Mouse (Mus musculus): ENCODE data around the gene Obp2a. TPM values are rescaled to one million over a fixed set of nuclear protein-coding genes. Genes with fewer than 3 reads are reported as not detected.
"Not testable (repeated sequence)": the region's sequence is repeated elsewhere in the genome, so short reads cannot be mapped to it uniquely, and the experiment has no call there.

The Obp2a gene
- polyA plus RNA-seq, 1 experiment from 2014 or later = not detected

DNA sequence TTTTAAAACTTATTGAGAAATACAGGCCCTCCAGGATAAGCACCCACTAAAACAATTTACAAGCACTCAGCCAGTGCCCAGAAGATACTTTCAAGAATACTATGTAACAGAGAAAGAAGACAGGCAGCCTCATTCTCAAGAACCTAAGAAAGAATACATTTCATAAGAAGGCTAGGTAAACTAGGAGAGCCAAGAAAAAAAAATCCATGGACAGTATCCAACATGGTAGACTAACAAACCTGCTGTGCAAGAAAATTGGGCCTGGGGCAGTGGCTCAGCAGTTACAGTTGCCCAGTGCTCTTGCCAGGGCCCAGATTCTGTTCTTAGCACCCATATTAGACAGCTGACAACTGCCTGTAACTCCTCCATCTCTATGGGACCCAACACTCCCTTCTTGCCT is 17.4 kb downstream of the Obp2a start:
- ATAC-seq = no peak
- H3K4me2 ChIP-seq = no peak overlapping the region
- no peaks in the 10 kb centered on the region for H3K9me3 ChIP-seq (replicated peaks)
- no peak overlapping the region for H3K4me3 ChIP-seq
- H3K27me3 ChIP-seq = no peaks in the 10 kb centered on the region
- H3K9ac ChIP-seq = no peak overlapping the region
- no peak overlapping the region for H3K27ac ChIP-seq
- H3K4me1 ChIP-seq = no peaks in the 10 kb centered on the region
- H3K36me3 ChIP-seq (ENCODE audit: poor library complexity, severe bottlenecking) = no peaks in the 10 kb centered on the region

DNA sequence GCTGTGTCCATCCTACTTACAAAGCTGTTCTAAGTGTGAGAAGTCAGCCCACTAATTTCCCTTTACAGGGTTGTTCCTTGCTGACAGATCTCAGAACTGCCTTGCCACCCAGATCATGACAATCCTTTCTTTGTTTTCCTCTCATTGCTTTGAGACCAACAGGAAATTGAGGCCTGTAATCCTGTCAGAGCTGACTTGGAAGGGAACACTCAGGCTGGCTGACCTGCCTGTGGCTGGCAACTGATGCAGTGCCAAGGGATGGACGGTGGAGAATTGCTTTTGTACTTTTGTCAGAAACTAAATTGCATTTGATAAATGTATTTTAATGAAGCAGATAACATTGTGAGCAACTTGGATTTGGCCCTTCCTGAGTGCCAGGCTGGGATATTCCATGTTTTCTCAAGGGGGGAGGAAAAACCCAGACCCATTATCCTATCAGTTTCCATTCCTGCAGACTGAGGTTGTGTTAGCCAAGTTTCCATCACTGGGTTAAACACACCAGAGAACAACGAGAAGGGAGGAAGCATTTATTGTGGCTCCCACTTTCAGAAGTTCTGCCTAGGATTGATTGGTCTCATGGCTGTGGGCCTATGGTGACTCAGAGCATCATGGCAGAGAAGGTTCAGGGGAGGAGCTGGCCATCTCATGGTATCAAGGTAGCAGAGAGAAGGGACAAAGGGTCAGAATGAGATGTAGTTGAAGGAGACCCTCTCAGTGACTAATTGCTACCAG is 33.5 kb downstream of the Obp2a start:
- 70% methylated on average over 2 of the region's 2 CpGs for WGBS
- Histone ChIP-seq H3K27ac (no peak overlapping the region), H3K9me3 (replicated peaks) (0 out of 2 replicates have a peak, but pooled peaks cover 12% of the 10 kb centered on the region), H3K4me1 (no peaks in the 10 kb centered on the region), H3K4me3 (no peak overlapping the region), H3K27me3 (no peaks in the 10 kb centered on the region), H3K36me3 (ENCODE audit: poor library complexity, severe bottlenecking) (no peaks in the 10 kb centered on the region), H3K9ac (no peak overlapping the region), H3K4me2 (no peak overlapping the region)
- no peak for ATAC-seq

DNA sequence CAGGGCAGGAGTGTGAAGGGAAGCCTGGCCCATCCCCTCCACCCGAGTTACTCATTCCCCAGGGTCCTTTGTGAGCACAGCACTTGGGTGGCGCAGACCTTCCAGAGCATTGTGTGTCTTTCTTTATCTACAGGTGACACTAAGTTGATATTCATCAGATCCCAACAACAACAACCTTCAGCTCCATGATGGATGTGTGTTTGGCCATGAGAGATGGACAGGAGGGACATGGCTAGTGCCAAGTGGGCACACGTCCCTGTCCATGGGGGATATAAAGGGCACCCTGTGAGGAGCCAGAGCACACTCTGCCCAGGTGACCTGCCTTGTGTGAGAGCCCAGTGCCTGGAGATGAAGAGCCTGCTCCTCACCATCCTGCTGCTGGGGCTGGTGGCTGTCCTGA is 36.9 kb downstream of the Obp2a start, which contains the start of gene Obp2b:
Gene Obp2b, plus strand, starts transcription at position 301 of the 400 bp plus-strand sequence.
- 82% methylated on average over 3 of the region's 3 CpGs for WGBS
- not testable (repeated sequence) for H3K4me2 ChIP-seq; H3K27ac ChIP-seq; H3K9ac ChIP-seq; H3K4me1 ChIP-seq; H3K4me3 ChIP-seq; H3K36me3 ChIP-seq (ENCODE audit: poor library complexity, severe bottlenecking); H3K27me3 ChIP-seq; H3K9me3 ChIP-seq (replicated peaks); ATAC-seq

- H3K9me3 ChIP-seq (replicated peaks) = no peaks in the 10 kb centered on the region
- H3K27ac ChIP-seq = no peak overlapping the region
- no peaks in the 10 kb centered on the region for H3K27me3 ChIP-seq
- H3K9ac ChIP-seq = no peak overlapping the region
- no peaks in the 10 kb centered on the region for H3K36me3 ChIP-seq (ENCODE audit: poor library complexity, severe bottlenecking)
- WGBS = 73% methylated on average over 1 of the region's 1 CpGs
- ATAC-seq = no peak
- H3K4me2 ChIP-seq = no peak overlapping the region
- H3K4me3 ChIP-seq = no peak overlapping the region
- H3K4me1 ChIP-seq = no peaks in the 10 kb centered on the region
These were observed 41.8 kb downstream of the Obp2a start for GRCm38 (mm10) chr2:25741671-25742070.

Other genes starting within 250 kb of the Obp2a start
- gene Clic3, start 243.2 kb upstream of the Obp2a start, polyA plus RNA-seq (2015; fragmentation: Nextera tagmentation; extraction: Ambion mirVana) = 2.4 and 3.2 TPM in 2 replicates
- gene Paxx, start 238.9 kb upstream of the Obp2a start, polyA plus RNA-seq (2015; fragmentation: Nextera tagmentation; extraction: Ambion mirVana) = 62.0 and 65.9 TPM in 2 replicates
- 7.6 and 9.7 TPM in 2 replicates for gene Ptgds, start 230.0 kb upstream of the Obp2a start, polyA plus RNA-seq (2015; fragmentation: Nextera tagmentation; extraction: Ambion mirVana)
- gene Lcn12, start 206.1 kb upstream of the Obp2a start, polyA plus RNA-seq (2015; fragmentation: Nextera tagmentation; extraction: Ambion mirVana) = not detected in 2 replicates
- gene Fbxw5, start 199.3 kb upstream of the Obp2a start, polyA plus RNA-seq (2015; fragmentation: Nextera tagmentation; extraction: Ambion mirVana) = 97.9 and 103 TPM in 2 replicates
- gene C8g, start 198.3 kb upstream of the Obp2a start, polyA plus RNA-seq (2015; fragmentation: Nextera tagmentation; extraction: Ambion mirVana) = 4.2 and 5.2 TPM in 2 replicates
- gene Traf2, start 153.1 kb upstream of the Obp2a start, polyA plus RNA-seq (2015; fragmentation: Nextera tagmentation; extraction: Ambion mirVana) = 30.9 and 33.3 TPM in 2 replicates
- gene Edf1, start 142.2 kb upstream of the Obp2a start, polyA plus RNA-seq (2015; fragmentation: Nextera tagmentation; extraction: Ambion mirVana) = 383 and 401 TPM in 2 replicates
- gene Mamdc4, start 125.2 kb upstream of the Obp2a start, polyA plus RNA-seq (2015; fragmentation: Nextera tagmentation; extraction: Ambion mirVana) = 3.1 and 4.2 TPM in 2 replicates
- gene Phpt1, start 124.8 kb upstream of the Obp2a start, polyA plus RNA-seq (2015; fragmentation: Nextera tagmentation; extraction: Ambion mirVana) = 179 and 189 TPM in 2 replicates
- gene Ajm1, start 118.3 kb upstream of the Obp2a start, polyA plus RNA-seq (2015; fragmentation: Nextera tagmentation; extraction: Ambion mirVana) = 2.2 and 3.4 TPM in 2 replicates
- 71.7 and 72.5 TPM in 2 replicates for gene Rabl6, start 91.5 kb upstream of the Obp2a start, polyA plus RNA-seq (2015; fragmentation: Nextera tagmentation; extraction: Ambion mirVana)
- gene Ccdc183, start 82.4 kb upstream of the Obp2a start, polyA plus RNA-seq (2015; fragmentation: Nextera tagmentation; extraction: Ambion mirVana) = 0.11 and 0.32 TPM in 2 replicates
- gene Tmem141, start 78.0 kb upstream of the Obp2a start, polyA plus RNA-seq (2015; fragmentation: Nextera tagmentation; extraction: Ambion mirVana) = 14.3 and 16.2 TPM in 2 replicates
- 0.92 and 1.2 TPM in 2 replicates for gene Fcna, start 72.0 kb upstream of the Obp2a start, polyA plus RNA-seq (2015; fragmentation: Nextera tagmentation; extraction: Ambion mirVana)
- not detected in 2 replicates for gene Lcn8, start 46.9 kb upstream of the Obp2a start, polyA plus RNA-seq (2015; fragmentation: Nextera tagmentation; extraction: Ambion mirVana)
- gene Lcn5, start 42.1 kb upstream of the Obp2a start, polyA plus RNA-seq (2015; fragmentation: Nextera tagmentation; extraction: Ambion mirVana) = not detected in 2 replicates
- gene Lcn6, start 23.3 kb upstream of the Obp2a start, polyA plus RNA-seq (2015; fragmentation: Nextera tagmentation; extraction: Ambion mirVana) = not detected in 2 replicates
- gene Lcn10, start 17.3 kb upstream of the Obp2a start, polyA plus RNA-seq (2015; fragmentation: Nextera tagmentation; extraction: Ambion mirVana) = not detected in 2 replicates
- gene Bmyc, start 6.7 kb downstream of the Obp2a start, polyA plus RNA-seq (2015; fragmentation: Nextera tagmentation; extraction: Ambion mirVana) = 83.3 and 86.8 TPM in 2 replicates
- not detected in 2 replicates for gene Obp2b, start 37.0 kb downstream of the Obp2a start, polyA plus RNA-seq (2015; fragmentation: Nextera tagmentation; extraction: Ambion mirVana)
- not detected in 2 replicates for gene Lcn3, start 65.5 kb downstream of the Obp2a start, polyA plus RNA-seq (2015; fragmentation: Nextera tagmentation; extraction: Ambion mirVana)
- not detected in 2 replicates for gene Lcn11, start 77.0 kb downstream of the Obp2a start, polyA plus RNA-seq (2015; fragmentation: Nextera tagmentation; extraction: Ambion mirVana)
- not detected in 2 replicates for gene Gm13539, start 82.2 kb downstream of the Obp2a start, polyA plus RNA-seq (2015; fragmentation: Nextera tagmentation; extraction: Ambion mirVana)
- gene Glt6d1, start 115.8 kb downstream of the Obp2a start, polyA plus RNA-seq (2015; fragmentation: Nextera tagmentation; extraction: Ambion mirVana) = not detected in 2 replicates
- gene Lcn9, start 123.1 kb downstream of the Obp2a start, polyA plus RNA-seq (2015; fragmentation: Nextera tagmentation; extraction: Ambion mirVana) = not detected in 2 replicates
- gene Sohlh1, start 147.2 kb downstream of the Obp2a start, polyA plus RNA-seq (2015; fragmentation: Nextera tagmentation; extraction: Ambion mirVana) = not detected in 2 replicates
- gene Kcnt1, start 163.7 kb downstream of the Obp2a start, polyA plus RNA-seq (2015; fragmentation: Nextera tagmentation; extraction: Ambion mirVana) = 3.2 and 4.5 TPM in 2 replicates